Mouse (Mus musculus) lung, postnatal 0 days (tissue): ENCODE measurements around the gene Stam2.

ENCODE experiments used
- CTCF ChIP-seq: IDR thresholded peaks from 2 replicates; pipeline ENCODE4 v1.5.1; 2016; ENCODE audit warnings: antibody characterized with exemption, mild to moderate bottlenecking
- EP300 ChIP-seq: IDR thresholded peaks from 2 replicates; pipeline ENCODE4 v1.6.1; 2016; ENCODE audit warnings: antibody characterized with exemption, mild to moderate bottlenecking, control low read depth

DNA sequence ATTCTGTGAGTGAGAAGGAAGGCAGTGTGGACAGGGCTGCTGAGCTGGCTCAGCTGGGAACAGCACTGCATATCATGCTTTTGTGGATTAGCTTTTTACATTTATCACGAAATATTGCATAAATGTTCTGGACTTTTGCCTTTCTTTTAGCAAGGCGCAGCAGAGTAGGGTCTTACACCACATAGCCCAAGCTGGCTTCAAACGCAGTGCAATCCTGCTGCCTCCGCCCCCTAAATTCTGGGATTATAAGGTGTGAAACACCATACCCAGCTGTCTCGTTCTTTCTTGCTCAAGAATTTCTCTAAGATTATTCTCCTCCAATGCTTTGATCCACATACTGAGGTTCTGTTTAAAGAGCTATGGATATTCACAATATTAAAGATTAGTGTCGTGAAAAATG, 55.5 kb downstream of the Stam2 start:
- TF ChIP-seq EP300 (no peak), CTCF (no peak)
